Mouse (Mus musculus): ENCODE measurements around the gene Fam208b. TPM values are rescaled to one million over a fixed set of nuclear protein-coding genes. Genes with fewer than 3 reads are reported as not detected.

The Fam208b gene
- polyA plus RNA-seq, 1 experiment from 2014 or later: 11.4 TPM

GRCm38 (mm10) chr13:3547856-3548255 lies 63.1 kb downstream of the Fam208b start:
- Histone ChIP-seq H3K27me3 (replicated peaks) (no peaks in the 10 kb centered on the region), H3K36me3 (peaks cover 8% of the 10 kb centered on the region; the same call in 1 of the 2 replicates), H3K27ac (no peak overlapping the region), H3K9me3 (no peaks in the 10 kb centered on the region), H3K9ac (no peak overlapping the region), H3K4me2 (no peak overlapping the region), H3K4me3 (replicated peaks) (no peak overlapping the region), H3K4me1 (no peaks in the 10 kb centered on the region)
- 82% methylated on average over 6 of the region's 6 CpGs for WGBS
- no peak for ATAC-seq (ENCODE audit: insufficient read depth, low FRiP score, low read depth)

GRCm38 (mm10) chr13:3547410-3547809 lies 63.5 kb downstream of the Fam208b start:
- H3K27me3 ChIP-seq (replicated peaks): no peaks in the 10 kb centered on the region
- no peaks in the 10 kb centered on the region for H3K4me1 ChIP-seq
- no peak overlapping the region for H3K9ac ChIP-seq
- H3K27ac ChIP-seq: no peak overlapping the region
- WGBS: 80% methylated on average over 3 of the region's 3 CpGs
- ATAC-seq (ENCODE audit: insufficient read depth, low FRiP score, low read depth): no peak
- H3K4me3 ChIP-seq (replicated peaks): no peak overlapping the region
- H3K36me3 ChIP-seq: peaks cover 4% of the 10 kb centered on the region; the same call in 1 of the 2 replicates
- H3K9me3 ChIP-seq: no peaks in the 10 kb centered on the region
- H3K4me2 ChIP-seq: no peak overlapping the region

- WGBS: 74% methylated on average over 5 of the region's 5 CpGs
- Histone ChIP-seq H3K9me3 (no peaks in the 10 kb centered on the region), H3K27ac (no peak overlapping the region), H3K4me1 (peaks cover 7% of the 10 kb centered on the region; the same call in 1 of the 2 replicates), H3K9ac (no peak overlapping the region), H3K27me3 (replicated peaks) (no peaks in the 10 kb centered on the region), H3K36me3 (peaks cover 2% of the 10 kb centered on the region; the same call in 1 of the 2 replicates), H3K4me2 (no peak overlapping the region), H3K4me3 (replicated peaks) (no peak overlapping the region)
- ATAC-seq (ENCODE audit: insufficient read depth, low FRiP score, low read depth): peak; percentile 68; the same call in 1 of the 2 replicates
Observed at GRCm38 (mm10) chr13:3544925-3545324, 66.0 kb downstream of the Fam208b start.

GRCm38 (mm10) chr13:3544077-3544874 lies 66.6 kb downstream of the Fam208b start:
- H3K4me1 ChIP-seq: peaks cover 10% of the 10 kb centered on the region; the same call in 1 of the 2 replicates
- WGBS: 88% methylated on average over 4 of the region's 4 CpGs
- no peak for ATAC-seq (ENCODE audit: insufficient read depth, low FRiP score, low read depth)
- no peak overlapping the region for H3K9ac ChIP-seq
- no peak overlapping the region for H3K4me3 ChIP-seq (replicated peaks)
- H3K27me3 ChIP-seq (replicated peaks): no peaks in the 10 kb centered on the region
- H3K9me3 ChIP-seq: no peaks in the 10 kb centered on the region
- H3K27ac ChIP-seq: no peak overlapping the region
- no peak overlapping the region for H3K4me2 ChIP-seq
- H3K36me3 ChIP-seq: peaks cover 2% of the 10 kb centered on the region; the same call in 1 of the 2 replicates

GRCm38 (mm10) chr13:3541159-3541782 lies 69.6 kb downstream of the Fam208b start:
- H3K9me3 ChIP-seq: no peaks in the 10 kb centered on the region
- H3K36me3 ChIP-seq: no peaks in the 10 kb centered on the region
- H3K27me3 ChIP-seq (replicated peaks): no peaks in the 10 kb centered on the region
- H3K9ac ChIP-seq: no peak overlapping the region
- 81% methylated on average over 2 of the region's 2 CpGs for WGBS
- ATAC-seq (ENCODE audit: insufficient read depth, low FRiP score, low read depth): no peak
- peaks cover 14% of the 10 kb centered on the region; the same call in 1 of the 2 replicates for H3K4me1 ChIP-seq
- H3K27ac ChIP-seq: no peak overlapping the region
- H3K4me3 ChIP-seq (replicated peaks): no peak overlapping the region
- no peak overlapping the region for H3K4me2 ChIP-seq

GRCm38 (mm10) chr13:3540166-3540565 lies 70.7 kb downstream of the Fam208b start:
- Histone ChIP-seq H3K9ac (no peak overlapping the region), H3K4me1 (peaks cover 14% of the 10 kb centered on the region; the same call in 1 of the 2 replicates), H3K4me2 (peak overlapping the region; percentile 71), H3K27me3 (replicated peaks) (no peaks in the 10 kb centered on the region), H3K4me3 (replicated peaks) (no peak overlapping the region), H3K36me3 (no peaks in the 10 kb centered on the region), H3K9me3 (no peaks in the 10 kb centered on the region), H3K27ac (no peak overlapping the region)
- 42% methylated on average over 2 of the region's 2 CpGs for WGBS
- no peak for ATAC-seq (ENCODE audit: insufficient read depth, low FRiP score, low read depth)

GRCm38 (mm10) chr13:3538969-3539562 lies 71.8 kb downstream of the Fam208b start:
- Histone ChIP-seq H3K4me3 (replicated peaks) (peak overlapping the region; percentile 99), H3K4me2 (peak overlapping the region; percentile 71), H3K9me3 (no peaks in the 10 kb centered on the region), H3K27me3 (replicated peaks) (no peaks in the 10 kb centered on the region), H3K27ac (peak overlapping the region; percentile 99), H3K9ac (peak overlapping the region; percentile 97), H3K36me3 (no peaks in the 10 kb centered on the region), H3K4me1 (peaks cover 14% of the 10 kb centered on the region; the same call in 1 of the 2 replicates)
- 1% methylated on average over 15 of the region's 15 CpGs for WGBS
- ATAC-seq (ENCODE audit: insufficient read depth, low FRiP score, low read depth): no peak

GRCm38 (mm10) chr13:3538223-3538968 lies 72.5 kb downstream of the Fam208b start:
- peak overlapping the region; percentile 71 for H3K4me2 ChIP-seq
- peak overlapping the region; percentile 97 for H3K9ac ChIP-seq
- under 1% methylated on average over 59 of the region's 59 CpGs for WGBS
- H3K4me3 ChIP-seq (replicated peaks): peak overlapping the region; percentile 99
- H3K27ac ChIP-seq: peak overlapping the region; percentile 99
- H3K4me1 ChIP-seq: peaks cover 14% of the 10 kb centered on the region; the same call in 1 of the 2 replicates
- ATAC-seq (ENCODE audit: insufficient read depth, low FRiP score, low read depth): peak; percentile 42
- no peaks in the 10 kb centered on the region for H3K27me3 ChIP-seq (replicated peaks)
- H3K9me3 ChIP-seq: no peaks in the 10 kb centered on the region
- H3K36me3 ChIP-seq: no peaks in the 10 kb centered on the region

GRCm38 (mm10) chr13:3537594-3538222 lies 73.2 kb downstream of the Fam208b start, which contains the start of gene Gdi2:
Gene Gdi2 (plus strand): TSS chr13:3538063.
- H3K4me3 ChIP-seq (replicated peaks): peak within 1 kb of the TSS; percentile 99
- peak within 1 kb of the TSS; percentile 83 for H3K4me2 ChIP-seq
- H3K4me1 ChIP-seq: peaks cover 14% of the 10 kb centered on the region; the same call in 1 of the 2 replicates
- WGBS: 1% methylated on average over 44 of the region's 47 CpGs
- H3K27ac ChIP-seq: peak within 1 kb of the TSS; percentile 99
- no peaks in the 10 kb centered on the region for H3K27me3 ChIP-seq (replicated peaks)
- peak within 1 kb of the TSS; percentile 97 for H3K9ac ChIP-seq
- H3K9me3 ChIP-seq: no peaks in the 10 kb centered on the region
- H3K36me3 ChIP-seq: no peaks in the 10 kb centered on the region
- peak; percentile 97 for ATAC-seq (ENCODE audit: insufficient read depth, low FRiP score, low read depth)

- Histone ChIP-seq H3K9me3 (no peaks in the 10 kb centered on the region), H3K4me3 (replicated peaks) (no peak overlapping the region), H3K27me3 (replicated peaks) (no peaks in the 10 kb centered on the region), H3K4me2 (no peak overlapping the region), H3K36me3 (no peaks in the 10 kb centered on the region), H3K27ac (no peak overlapping the region), H3K4me1 (0 out of 2 replicates have a peak, but pooled peaks cover 3% of the 10 kb centered on the region), H3K9ac (no peak overlapping the region)
- ATAC-seq (ENCODE audit: insufficient read depth, low FRiP score, low read depth): no peak
- 94% methylated on average over 4 of the region's 4 CpGs for WGBS
Observed at GRCm38 (mm10) chr13:3534146-3534545, 76.8 kb downstream of the Fam208b start.

- Histone ChIP-seq H3K4me1 (0 out of 2 replicates have a peak, but pooled peaks cover 3% of the 10 kb centered on the region), H3K27ac (no peak overlapping the region), H3K4me2 (0 out of 2 replicates have a peak overlapping the region, but pooled peaks have one; percentile 2), H3K4me3 (replicated peaks) (no peak overlapping the region), H3K27me3 (replicated peaks) (no peaks in the 10 kb centered on the region), H3K9ac (no peak overlapping the region), H3K36me3 (no peaks in the 10 kb centered on the region), H3K9me3 (no peaks in the 10 kb centered on the region)
- ATAC-seq (ENCODE audit: insufficient read depth, low FRiP score, low read depth): no peak
- 67% methylated on average over 4 of the region's 4 CpGs for WGBS
Observed at GRCm38 (mm10) chr13:3532451-3532850, 78.5 kb downstream of the Fam208b start.
